Mouse (Mus musculus): ENCODE results near the gene Myo9b. TPM values are rescaled to one million over a fixed set of nuclear protein-coding genes. Genes with fewer than 3 reads are reported as not detected.

The Myo9b gene
- total RNA-seq, 2 experiments from 2014 or later = 8.8 to 9.3 TPM

DNA sequence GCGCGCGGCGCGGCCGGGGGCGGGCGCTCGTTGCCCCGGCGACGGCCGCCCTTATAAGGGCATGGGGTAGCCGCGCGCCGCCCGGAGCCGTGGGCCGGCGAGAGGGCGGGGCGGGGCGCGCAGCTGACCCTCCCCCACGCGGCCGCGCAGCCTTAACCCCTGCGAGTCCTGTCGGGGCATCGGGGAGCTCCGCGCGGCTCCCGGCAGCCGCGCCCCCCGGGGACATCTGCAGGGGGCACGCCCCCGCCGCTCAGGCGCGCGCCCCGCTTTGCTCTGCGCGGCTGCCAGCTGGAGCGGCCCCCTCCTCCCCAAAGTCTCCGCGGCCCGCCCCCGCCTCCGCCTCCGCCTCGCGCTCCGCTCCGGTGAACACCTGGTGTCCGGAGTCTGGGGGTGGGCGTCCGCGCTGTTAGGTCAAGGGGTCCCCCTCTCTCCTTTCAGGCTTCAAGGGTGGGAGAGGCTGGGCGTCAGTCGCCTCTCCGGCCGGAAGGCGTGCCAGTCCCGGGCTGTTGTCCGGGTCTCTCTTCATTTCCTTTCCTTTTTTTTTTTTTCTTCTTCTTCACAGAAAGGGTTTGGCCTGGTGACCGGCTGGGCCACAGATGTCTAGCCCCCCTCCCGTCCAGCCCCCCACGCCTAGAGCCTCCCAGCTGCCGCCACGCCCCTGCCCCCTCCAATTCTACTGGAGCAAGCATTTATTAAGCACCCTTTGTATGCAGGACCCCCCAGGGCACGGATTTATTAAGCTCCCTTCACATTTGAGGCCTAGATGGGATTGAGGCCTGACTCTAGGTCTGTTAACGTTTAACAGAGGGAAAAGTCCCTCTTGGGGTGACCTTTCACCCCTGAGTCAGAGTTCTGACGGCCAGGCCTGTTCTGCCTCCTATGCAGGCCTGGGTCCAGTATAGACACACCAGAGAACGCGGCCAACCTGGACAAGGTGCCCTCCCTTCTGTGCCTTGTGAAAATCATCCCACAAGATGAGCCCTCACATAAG, 109.8 kb downstream of the Myo9b start:
- peak; percentile 76 to 80 for DNase-seq
- intact Hi-C loops (cut with DNase I) = no loop called here

- no peak for DNase-seq
- intact Hi-C loops (cut with DNase I) = no loop called here
Observed at GRCm38 (mm10) chr8:71383396-71383795, 110.9 kb downstream of the Myo9b start.

GRCm38 (mm10) chr8:71383860-71384259, 111.3 kb downstream of the Myo9b start:
- intact Hi-C loops (cut with DNase I) = no loop called here
- DNase-seq = no peak

GRCm38 (mm10) chr8:71385212-71385835, 112.8 kb downstream of the Myo9b start:
- intact Hi-C loops (cut with DNase I) = no loop called here
- no peak for DNase-seq

DNA sequence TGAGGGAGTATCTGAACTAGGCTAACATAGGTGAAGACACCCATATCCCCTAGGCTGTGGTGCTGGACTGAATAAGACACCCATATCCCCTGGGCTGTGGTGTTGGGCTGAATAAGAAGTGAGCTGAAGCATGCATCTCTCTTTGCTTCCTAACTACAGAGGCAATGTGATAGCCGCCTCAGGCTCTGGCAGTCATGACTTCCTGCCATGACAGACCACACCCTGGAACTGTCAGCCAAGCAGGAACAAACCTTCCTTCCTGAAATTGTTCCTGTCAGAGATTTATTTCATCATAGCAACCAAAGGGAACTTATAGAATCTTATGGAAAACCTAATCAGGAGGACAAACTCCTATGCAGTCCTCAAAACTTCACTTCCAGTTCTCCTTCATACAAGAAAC, 115.8 kb downstream of the Myo9b start:
- intact Hi-C loops (cut with DNase I) = no loop called here
- DNase-seq = no peak

- intact Hi-C loops (cut with DNase I) = no loop called here
- DNase-seq = no peak
Observed at GRCm38 (mm10) chr8:71391696-71392095, 119.2 kb downstream of the Myo9b start.

DNA sequence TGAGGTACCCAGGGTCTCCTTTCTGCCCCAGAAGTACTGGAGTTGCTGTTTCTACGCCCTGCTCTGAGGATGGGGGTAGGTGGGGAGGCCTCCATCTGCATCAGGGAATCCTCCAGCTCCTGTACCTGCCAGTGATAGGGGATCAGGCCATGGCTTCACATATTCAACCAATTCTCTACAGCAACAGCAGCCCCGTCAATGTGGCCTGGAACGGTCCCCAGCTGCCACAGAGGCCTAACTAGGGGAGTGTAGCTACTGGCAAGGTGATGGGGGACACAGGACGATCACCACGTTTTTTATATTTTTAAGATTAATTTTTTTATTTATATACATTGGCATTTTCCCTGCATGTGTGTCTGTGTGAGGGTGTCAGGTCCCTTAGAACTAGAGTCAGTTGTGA, 119.9 kb downstream of the Myo9b start:
- intact Hi-C loops (cut with DNase I) = no loop called here
- DNase-seq = peak in 1 of 2 experiments; percentile 9

DNA sequence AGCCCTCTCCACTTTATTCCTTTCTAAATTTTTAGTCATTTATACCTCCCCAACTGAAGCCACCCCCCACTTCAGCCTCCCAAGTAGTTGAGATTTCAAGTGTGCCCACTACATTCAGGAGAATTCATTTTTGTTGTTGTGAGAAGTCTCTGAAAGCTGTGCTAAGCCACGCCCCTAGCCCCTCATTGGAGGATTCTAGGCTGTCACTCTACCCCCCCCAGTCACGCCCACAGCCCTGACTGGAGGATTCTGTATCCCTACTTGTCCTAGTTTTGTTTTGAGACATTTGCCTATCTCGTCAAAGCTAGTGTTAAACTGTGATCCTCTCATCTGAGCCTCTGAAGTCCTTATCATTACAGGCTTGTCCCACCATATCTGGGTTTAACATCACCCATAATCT, 120.4 kb downstream of the Myo9b start:
- intact Hi-C loops (cut with DNase I) = no loop called here
- peak in 1 of 2 experiments; percentile 12 for DNase-seq

GRCm38 (mm10) chr8:71394481-71394880, 122.0 kb downstream of the Myo9b start:
- DNase-seq = peak in 1 of 2 experiments; percentile 12
- intact Hi-C loops (cut with DNase I) = no loop called here

DNA sequence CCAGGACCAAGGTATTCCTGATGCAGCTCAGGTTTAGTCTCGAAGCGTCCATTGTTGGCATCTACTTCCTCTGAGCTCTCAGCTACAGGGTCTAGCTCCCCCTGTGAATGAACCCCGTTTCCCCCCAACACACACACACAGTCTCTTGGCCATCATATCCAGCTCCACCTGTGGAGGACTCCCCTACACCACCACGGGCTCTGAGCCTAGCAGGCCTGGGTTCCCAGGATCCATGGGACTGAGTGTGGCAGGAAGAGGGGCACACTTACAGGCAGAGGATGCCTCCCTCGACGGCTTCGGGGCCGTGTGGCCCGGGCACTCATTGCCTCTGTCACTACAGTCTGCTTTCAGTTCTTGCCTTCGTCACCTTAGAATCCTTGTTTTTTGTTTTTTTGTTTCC, 122.6 kb downstream of the Myo9b start:
- intact Hi-C loops (cut with DNase I) = no loop called here
- DNase-seq = peak in 1 of 2 experiments; percentile 11

- peak in 1 of 2 experiments; percentile 30 for DNase-seq
Observed at GRCm38 (mm10) chr8:71395629-71396028, 123.1 kb downstream of the Myo9b start, which contains the start of gene Ushbp1. Ushbp1 (minus strand) TSS chr8:71395802.

DNA sequence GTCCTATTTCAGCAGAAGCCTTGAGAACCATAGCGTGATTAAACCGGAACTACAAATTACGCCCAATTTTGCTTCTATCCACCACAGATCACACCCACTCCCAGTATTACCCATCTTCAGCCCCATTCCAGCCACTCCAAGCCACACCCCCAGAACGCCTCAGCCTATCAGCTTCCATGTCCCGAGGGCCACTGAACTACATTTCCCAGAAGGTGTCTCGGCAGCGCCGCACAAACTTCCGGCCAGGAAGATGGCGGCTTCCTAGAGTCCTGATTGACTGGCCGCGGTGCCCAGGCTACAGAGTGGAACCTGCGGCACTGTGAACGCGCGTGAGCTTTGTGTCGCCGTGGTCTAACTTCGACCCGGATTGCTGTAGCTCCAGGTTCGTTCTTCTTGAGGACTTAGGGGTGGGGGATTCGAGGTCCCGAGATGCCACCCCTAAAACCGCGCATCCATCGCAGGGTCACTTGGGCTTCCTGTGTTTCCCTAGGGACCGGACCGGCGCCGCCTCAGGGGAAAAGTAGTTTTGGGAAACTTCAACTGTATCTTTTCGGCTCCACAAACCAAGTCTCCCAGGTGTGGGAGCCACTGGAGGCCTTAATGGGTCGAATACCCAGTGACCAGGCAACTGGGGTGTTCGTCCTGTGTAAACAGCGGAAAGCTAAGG, 124.3 kb downstream of the Myo9b start, which contains the start of gene Babam1:
TSS of gene Babam1 (plus strand) at position 223 of the 667 bp plus-strand sequence.
- intact Hi-C loops (cut with DNase I) = no loop called here
- DNase-seq = peak; percentile 82 to 91

More at GRCm38 (mm10) chr8:71395629-71396028, 123.1 kb downstream of the Myo9b start, which contains the start of gene Ushbp1:
- intact Hi-C loops (cut with DNase I) = no loop called here

GRCm38 (mm10) chr8:71397701-71398100, 125.2 kb downstream of the Myo9b start:
- intact Hi-C loops (cut with DNase I) = no loop called here
- no peak for DNase-seq

DNA sequence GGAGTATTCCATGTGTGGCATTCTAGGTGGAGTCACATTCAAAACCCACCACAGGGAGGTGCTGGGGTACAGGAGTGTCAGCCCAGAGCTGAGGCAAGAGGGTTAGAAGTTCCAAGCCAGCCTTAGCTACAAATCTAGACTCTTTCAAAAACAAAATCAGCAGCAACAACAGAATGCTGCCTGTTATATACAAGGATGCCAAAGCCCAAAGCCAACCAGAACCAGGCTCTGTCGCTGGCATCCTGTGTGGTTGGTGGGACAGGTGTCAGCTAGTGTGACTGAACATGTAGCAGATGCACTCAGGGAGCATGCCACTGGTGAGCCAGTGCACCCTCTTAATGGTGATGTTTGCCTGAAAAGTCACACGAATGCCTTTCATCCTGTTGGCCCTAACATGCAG, 128.3 kb downstream of the Myo9b start:
- DNase-seq = no peak
- intact Hi-C loops (cut with DNase I) = no loop called here

GRCm38 (mm10) chr8:71401454-71401853, 128.9 kb downstream of the Myo9b start:
- no peak for DNase-seq
- intact Hi-C loops (cut with DNase I) = no loop called here

DNA sequence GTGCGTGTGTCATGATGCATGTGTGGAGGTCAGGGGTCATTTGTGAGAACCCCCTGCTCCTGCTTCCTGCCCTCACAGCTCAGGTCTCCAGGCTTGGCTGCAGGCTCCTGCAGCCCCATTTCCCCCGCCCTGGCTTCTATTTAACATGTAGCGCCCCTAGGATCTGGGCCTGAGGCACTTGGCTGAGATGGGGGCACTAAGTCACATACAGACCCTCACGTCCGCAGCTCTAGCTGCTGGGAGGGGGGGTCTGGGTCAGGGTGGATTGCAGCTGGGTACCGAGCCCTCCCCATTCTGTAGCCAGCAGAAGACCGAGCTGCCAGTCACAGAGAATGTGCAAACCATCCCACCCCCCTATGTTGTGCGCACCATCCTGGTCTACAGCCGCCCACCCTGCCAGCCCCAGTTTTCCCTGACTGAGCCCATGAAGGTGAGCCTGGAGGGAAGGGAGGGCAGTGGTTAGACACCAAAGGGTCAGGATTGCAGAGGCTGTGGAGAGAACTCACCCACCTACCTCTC, 130.0 kb downstream of the Myo9b start:
- intact Hi-C loops (cut with DNase I) = no loop called here
- DNase-seq = no peak

DNA sequence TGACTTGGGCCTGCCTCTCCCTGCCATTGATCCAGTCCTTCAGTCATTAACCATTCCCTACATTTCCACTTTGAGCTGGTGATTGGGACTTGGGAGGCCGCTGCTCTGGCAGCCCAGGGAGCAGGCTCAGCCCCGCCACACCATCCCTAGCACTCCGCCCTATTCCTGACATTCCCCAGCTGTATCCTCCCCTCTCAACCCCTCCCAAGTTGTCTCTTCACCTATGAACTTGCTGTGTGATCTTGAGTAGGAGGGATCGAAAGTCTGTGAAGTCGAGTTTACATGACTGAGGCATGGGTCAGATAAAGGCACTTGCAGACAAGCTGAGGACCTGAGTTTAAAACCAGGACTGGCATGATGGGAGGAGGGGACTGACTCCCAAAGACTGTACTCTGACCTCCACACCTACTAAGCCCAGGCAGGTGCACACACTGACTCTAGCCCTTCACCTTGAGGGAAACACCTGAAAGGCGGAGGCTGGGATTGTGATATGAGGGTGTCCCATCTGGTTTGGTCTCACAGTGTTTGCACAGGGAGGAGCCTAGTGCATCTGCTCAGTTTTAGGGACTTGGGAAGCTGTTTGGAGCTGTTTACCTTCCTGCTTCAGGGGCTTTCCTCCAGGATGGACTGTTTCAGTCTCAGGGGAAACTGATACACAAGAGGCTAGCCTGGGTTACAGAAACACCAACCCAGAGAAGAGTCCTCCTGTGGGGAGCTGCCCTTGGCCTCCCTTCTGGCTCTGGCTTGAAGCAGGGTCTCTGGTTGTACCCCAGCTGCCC, 130.8 kb downstream of the Myo9b start:
- no peak for DNase-seq
- intact Hi-C loops (cut with DNase I) = no loop called here

DNA sequence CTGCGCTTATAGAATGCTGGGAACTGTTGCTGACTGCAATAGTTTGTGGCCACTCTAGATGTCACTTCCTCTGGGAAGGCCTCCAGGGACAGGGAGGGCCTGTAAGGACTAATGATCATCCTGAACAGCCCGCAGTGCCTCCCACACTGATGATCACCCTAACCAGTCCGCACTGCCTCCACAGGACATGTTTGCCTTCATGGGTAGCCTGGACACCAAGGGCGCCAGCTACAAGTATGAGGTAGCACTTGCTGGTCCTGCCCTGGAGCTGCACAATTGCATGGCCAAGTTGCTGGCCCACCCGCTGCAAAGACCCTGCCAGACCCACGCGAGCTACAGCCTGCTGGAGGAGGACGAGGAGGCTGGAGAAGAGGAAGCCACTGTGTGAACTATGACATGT, 131.5 kb downstream of the Myo9b start:
- intact Hi-C loops (cut with DNase I) = no loop called here

GRCm38 (mm10) chr8:71404951-71405351, 132.4 kb downstream of the Myo9b start:
- no peak for DNase-seq
- intact Hi-C loops (cut with DNase I) = loop anchor here (5.0 kb wide), 2 partner anchors 33 to 68 kb away; partner anchors contain the start of gene Ocel1

More for the DNA sequence above, 131.5 kb downstream of the Myo9b start:
- no peak for DNase-seq

Data from gastrocnemius, postnatal 36 days (tissue).